Mouse (Mus musculus) liver, embryonic 14 days (tissue): ENCODE data around the gene Mlec. TPM values are rescaled to one million over a fixed set of nuclear protein-coding genes. Genes with fewer than 3 reads are reported as not detected.

Source experiments
- polyA plus RNA-seq: library from polyadenylated mRNA; depleted of rRNA; stranded (reverse); fragments of >200 nt; gene quantifications from 2 replicates; pipeline ENCODE4 v1.2.3, GENCODE M21; 2012; rRNA removed

Mlec gene
- polyA plus RNA-seq, result 38.4 and 41.2 TPM in 2 replicates

DNA sequence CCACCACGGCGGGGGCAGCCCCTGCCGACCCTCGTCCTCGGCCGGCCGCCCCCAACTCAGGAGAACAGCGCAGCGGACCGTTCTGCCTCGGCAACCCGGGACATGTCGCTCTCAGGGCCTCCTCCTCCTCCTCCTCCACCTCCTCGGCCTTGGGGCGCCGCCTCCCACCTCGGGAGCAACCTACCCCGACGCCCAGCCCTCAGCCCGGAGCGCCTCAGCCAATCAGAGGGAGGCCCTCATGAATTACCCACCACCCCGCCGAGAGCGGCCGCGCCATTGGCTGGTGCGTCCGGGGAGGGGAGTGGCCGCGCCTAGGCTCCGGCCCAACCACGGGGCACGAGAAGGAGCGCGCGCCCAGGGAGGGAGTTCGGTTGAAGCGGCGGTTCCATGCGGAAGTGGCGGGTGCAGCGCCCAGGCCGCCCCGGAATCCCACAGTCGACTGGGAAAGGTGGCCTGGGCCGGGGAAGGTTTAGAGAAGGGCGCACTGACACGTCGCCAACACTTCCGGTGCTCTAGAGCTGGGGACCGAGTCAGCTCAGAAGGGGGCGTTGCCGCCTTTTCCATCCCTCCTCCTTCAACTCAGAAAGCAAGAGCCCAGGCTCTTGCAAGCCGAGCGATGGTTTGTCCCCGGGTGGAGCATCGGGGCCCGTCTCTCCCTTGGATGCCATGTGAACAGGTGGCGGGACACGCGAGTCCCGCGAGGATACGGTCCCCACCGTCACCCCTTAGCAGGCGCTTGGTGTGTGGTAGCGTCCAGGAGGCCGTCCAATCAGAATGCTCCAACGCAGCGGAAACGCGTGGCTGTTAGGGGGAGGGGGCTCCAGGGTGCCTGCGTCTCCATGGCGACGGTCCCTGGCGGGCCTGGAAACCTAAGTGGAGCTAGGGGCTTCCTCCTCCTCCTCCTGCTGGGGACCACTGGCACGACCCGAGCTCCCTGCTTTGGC, at the start of gene Mlec:
Mlec (minus strand) TSS at position 140 of the 944 bp plus-strand sequence.

DNA sequence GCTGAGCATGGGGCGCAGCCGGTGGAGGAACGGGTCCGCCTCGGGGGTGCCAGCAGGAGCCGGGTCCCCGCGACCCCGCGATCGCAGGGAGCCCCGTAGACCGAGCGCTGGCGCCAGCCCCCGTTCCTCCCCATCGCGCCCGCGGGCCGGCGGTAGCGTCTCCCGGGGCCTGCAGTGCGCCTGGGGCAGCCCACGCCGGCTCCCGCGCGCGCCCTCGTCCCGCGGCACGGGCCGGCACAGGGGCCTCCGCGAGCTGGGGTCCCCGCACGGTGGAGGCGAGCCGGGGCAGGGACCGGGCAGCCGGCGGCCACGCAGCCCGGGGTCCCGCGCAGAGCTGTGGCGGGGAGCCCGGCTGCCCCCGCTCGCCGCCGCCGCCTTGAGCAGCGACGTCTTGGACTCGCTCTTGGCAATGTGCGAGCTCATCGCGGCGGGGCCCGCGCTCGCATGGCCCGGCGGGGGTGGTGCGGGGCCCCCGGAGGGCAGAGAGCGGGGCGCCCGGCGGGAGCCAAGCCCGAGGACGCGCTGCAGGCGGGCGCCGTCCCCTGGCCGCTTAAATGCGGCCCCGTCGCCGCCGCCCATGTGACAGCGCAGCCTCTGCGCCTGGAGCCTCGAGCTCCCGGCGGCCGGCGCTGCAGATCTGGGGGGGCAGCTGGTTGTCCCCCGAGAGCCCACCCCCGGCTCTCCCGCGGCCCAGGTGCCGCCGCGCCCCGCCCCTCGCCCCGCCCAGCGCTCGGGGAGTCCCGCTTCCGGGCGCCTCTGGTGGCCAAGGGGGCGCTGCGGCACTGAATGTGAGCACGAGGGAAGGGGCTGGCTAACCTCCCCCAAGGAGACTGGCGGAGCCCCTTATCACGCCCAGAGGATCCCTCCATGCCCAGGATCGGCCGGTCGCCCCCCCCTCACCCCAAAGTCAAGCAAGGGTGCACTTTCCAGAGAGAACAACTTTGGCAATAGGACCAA, 36.0 kb upstream of the Mlec start, which contains the start of gene Cabp1:
Cabp1 (minus strand) TSS at position 713 of the 957 bp plus-strand sequence.

DNA sequence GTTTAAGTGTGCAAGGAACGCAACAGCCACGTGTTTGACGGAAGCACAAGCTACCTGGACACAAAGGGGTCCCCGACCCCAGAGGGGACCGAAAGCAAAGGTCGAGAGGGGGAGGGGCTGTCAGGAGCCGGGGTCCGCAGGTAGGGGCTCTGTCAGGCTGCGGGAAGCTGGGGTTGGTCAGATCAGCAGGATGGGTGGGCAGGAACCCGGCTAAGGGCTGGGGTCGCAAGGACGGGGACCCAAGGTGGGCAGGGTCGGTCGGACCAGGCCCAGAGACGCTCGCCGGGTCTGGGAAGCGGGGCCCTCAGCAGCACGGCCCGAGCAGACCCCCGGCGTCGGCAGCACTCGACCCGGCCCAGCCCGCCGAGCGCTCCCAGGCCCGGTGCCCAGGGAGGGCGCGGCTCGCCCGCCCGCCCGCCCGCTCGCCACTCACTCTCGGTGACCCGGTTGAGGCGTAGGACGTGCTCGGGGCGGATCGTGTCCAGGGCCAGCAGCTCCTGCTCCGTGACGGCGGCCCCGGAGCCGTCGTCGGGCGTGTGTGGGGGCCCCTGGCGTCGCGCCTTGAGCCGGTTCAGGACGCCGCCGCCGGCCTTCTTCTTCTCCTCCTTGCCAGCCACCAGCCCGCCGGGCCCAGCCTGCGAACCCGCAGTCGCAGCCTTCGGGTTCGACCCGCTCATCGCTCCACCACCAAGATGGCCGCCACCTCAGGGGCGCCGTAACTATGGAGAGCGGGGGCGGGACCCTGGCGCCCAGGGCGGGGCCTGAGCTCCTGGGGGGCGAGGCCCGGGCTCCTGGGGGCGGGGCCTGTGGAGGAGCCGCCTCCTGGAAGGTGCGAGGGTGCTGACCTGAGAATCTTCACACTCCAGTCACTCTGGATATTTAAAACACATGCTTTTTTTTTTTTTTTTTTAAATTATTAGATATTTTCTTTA, 23.5 kb downstream of the Mlec start, which contains the start of gene Unc119b:
Unc119b (minus strand) TSS at position 742 of the 932 bp plus-strand sequence.

DNA sequence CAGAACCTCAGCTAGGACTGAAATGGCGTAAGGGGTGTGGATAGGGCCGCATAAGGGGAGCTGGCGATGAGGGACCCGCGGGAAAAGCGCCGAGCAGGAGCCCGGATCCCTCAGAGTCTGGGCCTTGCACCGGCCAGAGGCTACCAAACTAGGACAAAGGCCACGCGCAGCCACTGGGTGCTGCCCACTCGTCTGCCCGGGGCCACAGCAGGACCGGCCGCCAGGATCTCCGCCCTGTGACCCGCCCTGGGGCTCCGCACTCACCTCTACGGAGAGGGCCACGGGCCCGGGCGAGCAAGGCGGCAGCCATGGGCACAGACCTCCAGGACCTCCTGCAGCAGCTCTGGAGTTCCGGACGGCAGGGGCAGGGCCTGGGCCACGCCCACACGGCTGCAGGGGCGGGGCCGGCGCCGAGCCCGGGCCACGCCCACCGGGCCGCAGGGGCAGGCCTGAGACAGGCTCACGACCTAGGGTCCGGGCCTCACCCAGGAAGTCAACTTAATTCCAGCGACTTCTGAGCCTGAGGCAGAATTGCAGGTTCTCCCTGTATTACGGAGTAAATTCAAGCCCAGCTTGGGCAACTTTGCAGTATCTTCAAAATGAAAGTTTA, 38.9 kb downstream of the Mlec start, which contains the start of gene Acads:
Acads (minus strand) TSS at position 386 of the 610 bp plus-strand sequence.

DNA sequence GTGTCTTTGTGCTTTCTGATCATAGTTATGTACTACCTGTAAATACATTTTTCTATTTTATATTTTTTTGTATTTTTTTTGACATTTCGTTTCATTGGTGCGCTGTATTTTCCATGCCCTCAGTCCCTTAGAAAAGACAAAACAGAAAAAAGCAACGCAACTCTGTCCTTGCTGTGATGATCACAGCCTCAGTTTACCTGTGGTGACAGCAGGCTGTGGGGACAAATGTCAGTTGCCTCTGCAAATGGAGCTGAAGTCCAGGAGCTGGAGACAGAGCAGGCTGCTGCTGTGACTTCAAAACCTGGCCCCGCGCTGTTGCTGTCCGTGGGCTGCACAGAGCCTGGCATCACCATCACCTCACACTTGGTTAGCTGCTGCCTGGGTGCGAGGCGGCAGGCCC, 59.8 kb downstream of the Mlec start, which contains the start of gene Gm10401:
Gm10401 (minus strand) TSS at position 101 of the 400 bp plus-strand sequence.

Other genes with a start within 250 kb of the Mlec start
- 0.70 TPM in 2 replicates for gene Oasl1, start 234.9 kb downstream of the Mlec start, polyA plus RNA-seq
- gene 2210016L21Rik, start 216.0 kb downstream of the Mlec start, polyA plus RNA-seq, result 7.5 and 8.0 TPM in 2 replicates
- gene Hnf1a, start 187.1 kb downstream of the Mlec start, polyA plus RNA-seq, result 0.89 and 1.2 TPM in 2 replicates
- 14.6 and 17.8 TPM in 2 replicates for gene Sppl3, start 147.0 kb downstream of the Mlec start, polyA plus RNA-seq
- gene Gm10401, start 59.9 kb downstream of the Mlec start, polyA plus RNA-seq, result not detected in 2 replicates
- gene Acads, start 38.8 kb downstream of the Mlec start, polyA plus RNA-seq, result 23.6 and 27.1 TPM in 2 replicates
- 5.9 and 7.3 TPM in 2 replicates for gene Unc119b, start 23.2 kb downstream of the Mlec start, polyA plus RNA-seq
- gene Cabp1, start 36.2 kb upstream of the Mlec start, polyA plus RNA-seq, result 0.29 and 0.33 TPM in 2 replicates
- 51.9 and 54.7 TPM in 2 replicates for gene Pop5, start 77.7 kb upstream of the Mlec start, polyA plus RNA-seq
- gene Rnf10, start 114.7 kb upstream of the Mlec start, polyA plus RNA-seq, result 81.8 and 101 TPM in 2 replicates
- 9.7 and 11.4 TPM in 2 replicates for gene Coq5, start 121.5 kb upstream of the Mlec start, polyA plus RNA-seq
- gene Dynll1, start 142.8 kb upstream of the Mlec start, polyA plus RNA-seq, result 146 and 153 TPM in 2 replicates
- 45.5 and 47.7 TPM in 2 replicates for gene Srsf9, start 169.0 kb upstream of the Mlec start, polyA plus RNA-seq
- 11.6 and 13.2 TPM in 2 replicates for gene Gatc, start 183.0 kb upstream of the Mlec start, polyA plus RNA-seq
- gene Triap1, start 183.0 kb upstream of the Mlec start, polyA plus RNA-seq, result 16.0 and 19.0 TPM in 2 replicates
- 656 and 682 TPM in 2 replicates for gene Cox6a1, start 190.8 kb upstream of the Mlec start, polyA plus RNA-seq